Mouse (Mus musculus): ENCODE data around the gene 1110032F04Rik. TPM values are rescaled to one million over a fixed set of nuclear protein-coding genes. Genes with fewer than 3 reads are reported as not detected.
A peak's percentile ranks its signal among the peaks of the same experiment; 100 is the strongest.

The 1110032F04Rik gene
- polyA plus RNA-seq, 1 experiment from 2014 or later, result 1.1 TPM

- H3K36me3 ChIP-seq (ENCODE audit: control insufficient read depth, insufficient read depth, low read length), result no peaks in the 10 kb centered on the region
- H3K9me3 ChIP-seq (ENCODE audit: control insufficient read depth, low read length), result no peaks in the 10 kb centered on the region
- H3K4me1 ChIP-seq (ENCODE audit: control insufficient read depth, insufficient read depth, low read length), result no peaks in the 10 kb centered on the region
- ATAC-seq (ENCODE audit: low read depth), result peak; percentile 22; the same call in 1 of the 2 replicates
- no peak for DNase-seq (ENCODE audit: low spot score)
- 53% methylated on average over 6 of the region's 6 CpGs for WGBS
- H3K27me3 ChIP-seq (replicated peaks; ENCODE audit: control insufficient read depth, insufficient read depth, low read length), result no peaks in the 10 kb centered on the region
- no peak overlapping the region for H3K4me2 ChIP-seq (ENCODE audit: low read depth, low read length)
- no peak overlapping the region for H3K27ac ChIP-seq (replicated peaks; ENCODE audit: low read depth, low read length)
- no peak overlapping the region for H3K4me3 ChIP-seq (ENCODE audit: low read depth, low read length)
- no peak overlapping the region for H3K9ac ChIP-seq (ENCODE audit: low read depth, low read length)
These were observed 32.4 kb upstream of the 1110032F04Rik start for GRCm38 (mm10) chr3:68836857-68837499.

GRCm38 (mm10) chr3:68840206-68840605 is 29.2 kb upstream of the 1110032F04Rik start:
- Histone ChIP-seq H3K36me3 (ENCODE audit: control insufficient read depth, insufficient read depth, low read length) (no peaks in the 10 kb centered on the region), H3K27me3 (replicated peaks; ENCODE audit: control insufficient read depth, insufficient read depth, low read length) (no peaks in the 10 kb centered on the region), H3K4me3 (ENCODE audit: low read depth, low read length) (no peak overlapping the region), H3K4me1 (ENCODE audit: control insufficient read depth, insufficient read depth, low read length) (no peaks in the 10 kb centered on the region), H3K4me2 (ENCODE audit: low read depth, low read length) (no peak overlapping the region), H3K27ac (replicated peaks; ENCODE audit: low read depth, low read length) (no peak overlapping the region), H3K9ac (ENCODE audit: low read depth, low read length) (no peak overlapping the region), H3K9me3 (ENCODE audit: control insufficient read depth, low read length) (no peaks in the 10 kb centered on the region)
- ATAC-seq (ENCODE audit: low read depth) (no peak), DNase-seq (ENCODE audit: low spot score) (no peak)
- WGBS, result 48% methylated on average over 4 of the region's 4 CpGs

DNA sequence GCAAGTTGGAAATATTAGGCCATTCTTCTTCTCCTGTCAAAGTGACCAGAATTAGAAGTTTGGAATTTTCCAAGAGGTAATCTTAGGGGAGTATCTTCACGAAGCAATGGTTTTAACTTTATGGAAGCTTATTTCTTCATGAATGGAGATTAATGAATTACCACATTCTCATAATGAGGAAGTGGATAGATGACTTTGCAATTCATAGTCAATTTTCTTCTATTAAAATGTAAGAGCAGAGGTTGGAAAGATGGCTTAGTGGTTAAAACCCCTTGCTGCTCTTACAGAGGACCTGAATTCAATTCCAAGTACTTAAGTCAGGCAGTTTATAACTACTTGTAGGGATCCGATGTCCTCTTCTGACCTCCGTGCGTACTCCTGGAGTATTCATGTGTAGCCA is 25.4 kb upstream of the 1110032F04Rik start:
- ATAC-seq (ENCODE audit: low read depth) (no peak), DNase-seq (ENCODE audit: low spot score) (no peak)
- Histone ChIP-seq H3K4me2 (ENCODE audit: low read depth, low read length) (no peak overlapping the region), H3K9ac (ENCODE audit: low read depth, low read length) (no peak overlapping the region), H3K4me3 (ENCODE audit: low read depth, low read length) (no peak overlapping the region), H3K9me3 (ENCODE audit: control insufficient read depth, low read length) (no peaks in the 10 kb centered on the region), H3K27ac (replicated peaks; ENCODE audit: low read depth, low read length) (no peak overlapping the region), H3K4me1 (ENCODE audit: control insufficient read depth, insufficient read depth, low read length) (no peaks in the 10 kb centered on the region), H3K27me3 (replicated peaks; ENCODE audit: control insufficient read depth, insufficient read depth, low read length) (no peaks in the 10 kb centered on the region), H3K36me3 (ENCODE audit: control insufficient read depth, insufficient read depth, low read length) (no peaks in the 10 kb centered on the region)
- WGBS, result 93% methylated on average over 4 of the region's 4 CpGs

GRCm38 (mm10) chr3:68848323-68848722 is 21.1 kb upstream of the 1110032F04Rik start:
- WGBS, result 46% methylated on average over 3 of the region's 3 CpGs
- no peaks in the 10 kb centered on the region for H3K4me1 ChIP-seq (ENCODE audit: control insufficient read depth, insufficient read depth, low read length)
- no peak overlapping the region for H3K4me2 ChIP-seq (ENCODE audit: low read depth, low read length)
- H3K4me3 ChIP-seq (ENCODE audit: low read depth, low read length), result no peak overlapping the region
- no peak overlapping the region for H3K9ac ChIP-seq (ENCODE audit: low read depth, low read length)
- no peak for DNase-seq (ENCODE audit: low spot score)
- no peak for ATAC-seq (ENCODE audit: low read depth)
- H3K27me3 ChIP-seq (replicated peaks; ENCODE audit: control insufficient read depth, insufficient read depth, low read length), result no peaks in the 10 kb centered on the region
- no peaks in the 10 kb centered on the region for H3K9me3 ChIP-seq (ENCODE audit: control insufficient read depth, low read length)
- H3K36me3 ChIP-seq (ENCODE audit: control insufficient read depth, insufficient read depth, low read length), result no peaks in the 10 kb centered on the region
- H3K27ac ChIP-seq (replicated peaks; ENCODE audit: low read depth, low read length), result no peak overlapping the region

DNA sequence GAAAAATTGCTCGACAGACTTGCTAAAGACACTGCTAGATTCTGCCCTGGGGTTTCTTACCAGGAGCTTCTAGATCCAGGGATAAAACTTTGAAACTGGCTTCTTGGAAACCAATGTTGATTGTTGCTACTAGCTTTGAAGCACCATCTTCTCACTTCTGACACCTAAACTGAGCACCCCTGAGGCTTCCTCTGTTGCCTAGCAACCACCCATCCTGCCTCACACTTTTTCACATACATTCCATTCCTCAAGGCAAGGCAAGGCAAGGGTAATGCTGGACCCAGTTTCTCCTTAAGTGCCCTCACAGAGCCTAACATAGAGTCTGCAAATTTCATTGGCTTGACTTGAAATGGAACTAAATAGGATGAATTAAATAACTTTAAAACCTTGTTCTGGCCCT is 17.0 kb upstream of the 1110032F04Rik start:
- H3K36me3 ChIP-seq (ENCODE audit: control insufficient read depth, insufficient read depth, low read length), result no peaks in the 10 kb centered on the region
- no peaks in the 10 kb centered on the region for H3K9me3 ChIP-seq (ENCODE audit: control insufficient read depth, low read length)
- H3K4me3 ChIP-seq (ENCODE audit: low read depth, low read length), result no peak overlapping the region
- no peak overlapping the region for H3K27ac ChIP-seq (replicated peaks; ENCODE audit: low read depth, low read length)
- H3K4me2 ChIP-seq (ENCODE audit: low read depth, low read length), result no peak overlapping the region
- ATAC-seq (ENCODE audit: low read depth) (no peak), DNase-seq (ENCODE audit: low spot score) (no peak)
- no peaks in the 10 kb centered on the region for H3K4me1 ChIP-seq (ENCODE audit: control insufficient read depth, insufficient read depth, low read length)
- no peaks in the 10 kb centered on the region for H3K27me3 ChIP-seq (replicated peaks; ENCODE audit: control insufficient read depth, insufficient read depth, low read length)
- no peak overlapping the region for H3K9ac ChIP-seq (ENCODE audit: low read depth, low read length)
- WGBS, result 97% methylated on average over 1 of the region's 1 CpGs

DNA sequence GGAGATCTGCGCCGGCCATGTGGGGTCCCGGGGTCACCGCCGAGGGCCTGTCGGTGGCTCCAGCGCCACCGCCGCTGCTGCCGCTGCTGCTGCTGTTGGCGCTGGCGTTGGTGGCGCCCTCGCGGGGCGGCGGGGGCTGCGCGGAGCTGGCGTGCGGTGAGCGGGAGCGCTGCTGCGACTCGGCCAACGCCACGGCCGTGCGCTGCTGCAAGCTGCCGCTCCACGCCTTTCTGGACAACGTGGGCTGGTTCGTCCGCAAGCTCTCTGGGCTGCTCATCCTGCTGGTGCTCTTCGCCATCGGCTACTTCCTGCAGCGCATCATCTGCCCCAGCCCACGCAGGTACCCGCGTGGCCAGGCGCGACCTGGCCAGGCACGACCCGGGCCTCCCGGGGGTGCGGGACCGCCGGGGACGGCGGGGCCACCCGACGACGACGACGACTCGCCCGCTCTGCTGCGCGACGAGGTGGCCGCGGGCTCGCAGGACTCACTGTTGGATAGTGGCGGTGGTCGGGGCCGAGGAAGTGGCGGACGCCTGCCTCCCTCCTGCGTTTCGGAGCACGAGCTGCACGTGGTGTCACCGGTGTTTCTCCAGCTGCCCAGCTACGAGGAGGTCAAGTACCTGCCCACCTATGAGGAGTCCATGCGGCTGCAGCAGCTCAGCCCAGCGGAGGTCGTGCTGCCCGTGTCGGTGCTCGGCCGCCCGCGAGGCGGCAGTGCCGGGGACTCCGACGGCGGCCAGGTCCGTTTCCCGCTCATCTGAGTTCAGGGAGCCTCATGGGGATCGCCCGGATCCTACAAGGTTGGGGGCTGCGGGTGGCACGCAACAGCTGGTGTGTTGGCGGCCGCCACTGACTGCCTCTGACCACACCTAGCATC is 543 bp downstream of the 1110032F04Rik start:
- under 1% methylated on average over 70 of the region's 96 CpGs for WGBS
- peak; percentile 63 for ATAC-seq (ENCODE audit: low read depth)
- peaks cover 41% of the 10 kb centered on the region for H3K27me3 ChIP-seq (replicated peaks; ENCODE audit: control insufficient read depth, insufficient read depth, low read length)

GRCm38 (mm10) chr3:68870568-68870950 is 1.2 kb downstream of the 1110032F04Rik start:
- ATAC-seq (ENCODE audit: low read depth) (no peak), DNase-seq (ENCODE audit: low spot score) (no peak)
- Histone ChIP-seq H3K4me1 (ENCODE audit: control insufficient read depth, insufficient read depth, low read length) (peaks cover 3% of the 10 kb centered on the region; the same call in 1 of the 2 replicates), H3K9me3 (ENCODE audit: control insufficient read depth, low read length) (no peaks in the 10 kb centered on the region), H3K4me3 (ENCODE audit: low read depth, low read length) (peak overlapping the region; percentile 61), H3K4me2 (ENCODE audit: low read depth, low read length) (peak overlapping the region; percentile 100), H3K27ac (replicated peaks; ENCODE audit: low read depth, low read length) (no peak overlapping the region), H3K27me3 (replicated peaks; ENCODE audit: control insufficient read depth, insufficient read depth, low read length) (peaks cover 41% of the 10 kb centered on the region), H3K36me3 (ENCODE audit: control insufficient read depth, insufficient read depth, low read length) (no peaks in the 10 kb centered on the region), H3K9ac (ENCODE audit: low read depth, low read length) (peak overlapping the region; percentile 63; the same call in 1 of the 2 replicates)
- WGBS, result 3% methylated on average over 15 of the region's 15 CpGs

More for the DNA sequence above, 543 bp downstream of the 1110032F04Rik start:
- Histone ChIP-seq H3K27ac (replicated peaks; ENCODE audit: low read depth, low read length) (no peak overlapping the region), H3K4me3 (ENCODE audit: low read depth, low read length) (peak overlapping the region; percentile 61), H3K4me2 (ENCODE audit: low read depth, low read length) (peak overlapping the region; percentile 100), H3K9me3 (ENCODE audit: control insufficient read depth, low read length) (no peaks in the 10 kb centered on the region), H3K36me3 (ENCODE audit: control insufficient read depth, insufficient read depth, low read length) (no peaks in the 10 kb centered on the region), H3K9ac (ENCODE audit: low read depth, low read length) (peak overlapping the region; percentile 63), H3K4me1 (ENCODE audit: control insufficient read depth, insufficient read depth, low read length) (peaks cover 3% of the 10 kb centered on the region; the same call in 1 of the 2 replicates)
- DNase-seq (ENCODE audit: low spot score), result peak; percentile 26

DNA sequence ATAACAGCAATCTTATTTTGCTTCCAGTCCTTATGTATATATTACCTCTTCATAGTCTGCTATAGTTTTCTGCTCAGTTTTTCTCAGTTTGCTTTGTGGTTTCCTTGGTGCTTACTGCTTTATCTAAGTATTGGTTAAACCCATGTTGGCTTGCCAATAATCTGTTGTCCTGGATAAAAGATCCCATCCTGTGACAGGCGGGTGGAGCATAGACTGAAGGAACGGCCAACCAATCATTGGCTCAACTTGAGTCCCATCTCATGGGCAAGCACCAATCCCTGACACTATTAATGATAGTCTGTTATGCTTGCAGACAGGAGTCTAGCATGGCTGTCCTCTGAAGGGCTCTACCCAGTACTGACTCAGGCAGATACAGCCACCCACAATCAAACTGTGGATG is 4.7 kb downstream of the 1110032F04Rik start:
- no peaks in the 10 kb centered on the region for H3K36me3 ChIP-seq (ENCODE audit: control insufficient read depth, insufficient read depth, low read length)
- H3K27me3 ChIP-seq (replicated peaks; ENCODE audit: control insufficient read depth, insufficient read depth, low read length), result peaks cover 23% of the 10 kb centered on the region
- H3K9me3 ChIP-seq (ENCODE audit: control insufficient read depth, low read length), result no peaks in the 10 kb centered on the region
- no peak overlapping the region for H3K4me2 ChIP-seq (ENCODE audit: low read depth, low read length)
- no peak overlapping the region for H3K9ac ChIP-seq (ENCODE audit: low read depth, low read length)
- H3K4me1 ChIP-seq (ENCODE audit: control insufficient read depth, insufficient read depth, low read length), result peaks cover 3% of the 10 kb centered on the region; the same call in 1 of the 2 replicates
- H3K4me3 ChIP-seq (ENCODE audit: low read depth, low read length), result no peak overlapping the region
- no peak for DNase-seq (ENCODE audit: low spot score)
- no peak for ATAC-seq (ENCODE audit: low read depth)
- no peak overlapping the region for H3K27ac ChIP-seq (replicated peaks; ENCODE audit: low read depth, low read length)
- WGBS, result 95% methylated on average over 2 of the region's 2 CpGs

All from embryonic facial prominence, embryonic 14.5 days (tissue).